Mouse (Mus musculus) adrenal gland, postnatal 25 days (tissue): ENCODE data around the gene Crebl2. TPM values are rescaled to one million over a fixed set of nuclear protein-coding genes. Genes with fewer than 3 reads are reported as not detected.

Experiments
- total RNA-seq: library from RNA; stranded (reverse); gene quantifications from 2 replicates; pipeline ENCODE4 v1.2.3, GENCODE M21; 2021

The Crebl2 gene
- total RNA-seq, 1 experiment from 2014 or later = 33.9 TPM

Other genes with a start within 250 kb of the Crebl2 start
- gene Mansc1, start 197.7 kb upstream of the Crebl2 start, total RNA-seq = 3.7 and 5.5 TPM in 2 replicates
- 16.3 and 17.5 TPM in 2 replicates for gene Borcs5, start 190.6 kb upstream of the Crebl2 start, total RNA-seq
- gene Dusp16, start 37.5 kb upstream of the Crebl2 start, total RNA-seq = 23.0 and 25.8 TPM in 2 replicates
- 8.9 and 11.3 TPM in 2 replicates for gene Gpr19, start 68.4 kb downstream of the Crebl2 start, total RNA-seq
- 52.2 and 89.9 TPM in 2 replicates for gene Cdkn1b, start 90.2 kb downstream of the Crebl2 start, total RNA-seq
- gene Apold1, start 151.6 kb downstream of the Crebl2 start, total RNA-seq = 3.6 and 4.8 TPM in 2 replicates
- gene Ddx47, start 181.5 kb downstream of the Crebl2 start, total RNA-seq = 62.2 and 75.9 TPM in 2 replicates
- 0.33 and 0.71 TPM in 2 replicates for gene Gprc5a, start 235.5 kb downstream of the Crebl2 start, total RNA-seq